Mouse (Mus musculus): ENCODE measurements around the gene Vmn2r-ps159.
"Not testable (repeated sequence)": the region's sequence is repeated elsewhere in the genome, so short reads cannot be mapped to it uniquely, and the experiment has no call there.

The Vmn2r-ps159 gene

DNA sequence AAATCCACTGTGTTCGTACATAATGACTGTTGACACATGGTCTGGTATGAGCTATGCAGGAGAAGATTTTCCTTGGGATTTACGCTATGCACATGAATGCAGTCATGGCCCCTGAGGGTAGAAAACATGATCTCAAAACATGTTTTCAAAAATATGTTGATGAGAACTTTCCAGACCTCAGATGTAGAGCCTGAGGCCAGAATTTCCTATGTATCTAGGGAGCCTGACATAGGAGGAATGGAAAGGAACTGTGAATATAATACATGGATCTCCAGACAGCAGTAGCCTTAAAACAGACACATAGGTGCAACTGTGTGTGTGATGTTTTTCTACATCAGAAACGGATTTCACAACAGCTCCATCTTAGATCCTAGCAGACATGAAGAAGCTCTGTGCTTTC is at the start of gene Vmn2r-ps159:
Vmn2r-ps159 (plus strand) TSS at position 301 of the 400 bp plus-strand sequence.
- DNase-seq (ENCODE audit: low spot score): not testable (repeated sequence)

GRCm38 (mm10) chr4:156341601-156342504 is 10.9 kb downstream of the Vmn2r-ps159 start:
- DNase-seq (ENCODE audit: low spot score): not testable (repeated sequence)

GRCm38 (mm10) chr4:156342569-156343325 is 11.8 kb downstream of the Vmn2r-ps159 start:
- DNase-seq (ENCODE audit: low spot score): peak; percentile 71

- DNase-seq (ENCODE audit: low spot score): no peak
Observed at GRCm38 (mm10) chr4:156343332-156343731, 12.4 kb downstream of the Vmn2r-ps159 start.

GRCm38 (mm10) chr4:156356756-156357437 is 26.0 kb downstream of the Vmn2r-ps159 start:
- DNase-seq (ENCODE audit: low spot score): not testable (repeated sequence)

All from embryo, embryonic 10.5 days (tissue).